In the genomic region with DNA sequence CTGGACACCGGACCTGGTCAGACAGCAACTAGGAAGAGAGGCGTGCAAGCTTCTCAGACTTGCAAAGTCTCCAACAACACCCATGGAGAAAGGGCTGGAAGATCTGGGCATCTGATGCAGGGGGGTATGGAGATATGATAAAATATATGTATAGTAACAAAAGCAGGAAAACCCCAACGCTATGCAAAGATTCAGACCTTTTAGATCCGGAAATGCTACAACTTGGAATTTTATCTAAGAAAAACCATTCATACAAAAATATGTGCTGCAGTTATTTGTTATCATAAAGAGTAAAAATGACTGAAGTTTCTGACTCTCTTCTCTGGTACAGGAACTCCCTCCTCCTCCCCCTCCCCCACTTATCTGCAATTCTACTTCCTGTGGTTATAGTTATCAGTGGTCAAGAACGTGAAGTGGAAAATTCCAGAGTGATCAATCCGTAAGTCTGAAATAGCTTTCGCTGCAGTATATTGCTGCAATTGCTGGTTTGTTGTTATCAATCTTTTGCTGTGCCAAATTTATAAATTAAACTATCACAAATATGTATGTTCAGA, we compare ENCODE assay signal across 16 mouse cellular contexts. TPM values are rescaled to one million over a fixed set of nuclear protein-coding genes. Genes with fewer than 3 reads are reported as not detected.
DNase-seq lines count a peak whose midpoint lies in the region; ATAC-seq and TF ChIP-seq lines count a peak whose summit lies in the region.
"Had no signal": no experiment of that assay in that cellular context is flagged by ENCODE, and none has a peak within 500 bp of the region (broad histone marks: within the 10 kb centered on the region; RNA-seq: fewer than 3 reads in every experiment).

No protein-coding gene starts in this region.

- peaks cover 6% of the 10 kb centered on the region; the same call in 1 of the 2 replicates for H3K36me3 ChIP-seq in heart, embryonic 13.5 days
- H3K36me3 ChIP-seq in heart, adult 2 months (ENCODE audit: control insufficient read depth, insufficient read depth, low read length) = no peaks in the 10 kb centered on the region
- H3K36me3 ChIP-seq in liver, postnatal 0 days (replicated peaks; ENCODE audit: insufficient read depth, low read length) = peaks cover 5% of the 10 kb centered on the region; the same call in 1 of the 2 replicates
- H3K36me3 ChIP-seq in embryonic facial prominence, embryonic 10.5 days (replicated peaks) = no peaks in the 10 kb centered on the region
- H3K36me3 ChIP-seq: embryonic facial prominence, embryonic 12.5 days; neural tube, embryonic 13.5 days had no signal

- no peak overlapping the region for H3K9ac ChIP-seq in heart, embryonic 13.5 days
- no peak overlapping the region for H3K9ac ChIP-seq in heart, adult 2 months (ENCODE audit: low read depth, low read length)
- H3K9ac ChIP-seq in liver, postnatal 0 days (replicated peaks) = no peak overlapping the region
- H3K9ac ChIP-seq: embryonic facial prominence, embryonic 12.5 days; hindbrain, embryonic 14.5 days; lung, embryonic 14.5 days had no signal

- H3K4me3 ChIP-seq in heart, embryonic 13.5 days = no peak overlapping the region
- H3K4me3 ChIP-seq in heart, adult 2 months = no peak overlapping the region
- H3K4me3 ChIP-seq in liver, postnatal 0 days (ENCODE audit: low read depth, low read length) = no peak overlapping the region
- H3K4me3 ChIP-seq in embryonic facial prominence, embryonic 10.5 days = no peak overlapping the region
- H3K4me3 ChIP-seq: embryonic facial prominence, embryonic 12.5 days; neural tube, embryonic 13.5 days had no signal

- intact Hi-C loops in heart, adult 2 months (cut with DNase I) = no loop called here

- H3K27me3 ChIP-seq in heart, embryonic 13.5 days (replicated peaks) = no peaks in the 10 kb centered on the region
- H3K27me3 ChIP-seq in heart, adult 2 months (ENCODE audit: control insufficient read depth, insufficient read depth, low read length) = no peaks in the 10 kb centered on the region
- H3K27me3 ChIP-seq in liver, postnatal 0 days (ENCODE audit: insufficient read depth, low read length) = no peaks in the 10 kb centered on the region
- 0 out of 2 replicates have a peak, but pooled peaks cover 4% of the 10 kb centered on the region for H3K27me3 ChIP-seq in embryonic facial prominence, embryonic 10.5 days (replicated peaks; ENCODE audit: low read depth, poor library complexity, severe bottlenecking)
- H3K27me3 ChIP-seq: embryonic facial prominence, embryonic 12.5 days; neural tube, embryonic 13.5 days had no signal

- no peaks in the 10 kb centered on the region for H3K9me3 ChIP-seq in heart, embryonic 13.5 days
- no peaks in the 10 kb centered on the region for H3K9me3 ChIP-seq in liver, postnatal 0 days (ENCODE audit: low read length)
- H3K9me3 ChIP-seq in embryonic facial prominence, embryonic 10.5 days = peaks cover under 1% of the 10 kb centered on the region; the same call in 1 of the 2 replicates
- H3K9me3 ChIP-seq: embryonic facial prominence, embryonic 12.5 days; neural tube, embryonic 13.5 days had no signal

- TF ChIP-seq CTCF in heart, adult 2 months (IDR thresholded peaks at IDR 0.05) = no peak
- no peak for TF ChIP-seq CTCF in liver, postnatal 0 days (IDR thresholded peaks at IDR 0.05; ENCODE audit: low read depth)

- no peak for TF ChIP-seq EP300 in heart, adult 2 months (IDR thresholded peaks at IDR 0.05; ENCODE audit: insufficient read depth, low read depth, low read length)
- no peak for TF ChIP-seq EP300 in liver, postnatal 0 days (IDR thresholded peaks at IDR 0.05; ENCODE audit: low read depth)

- TF ChIP-seq POLR2A in heart, adult 2 months (IDR thresholded peaks at IDR 0.05; ENCODE audit: insufficient read depth, low read depth, low read length) = no peak

- H3K4me2 ChIP-seq in heart, embryonic 13.5 days = peak overlapping the region; percentile 20; the same call in 1 of the 2 replicates
- H3K4me2 ChIP-seq in liver, postnatal 0 days (ENCODE audit: low read depth, low read length) = peak overlapping the region; percentile 52
- H3K4me2 ChIP-seq: embryonic facial prominence, embryonic 12.5 days; hindbrain, embryonic 14.5 days; lung, embryonic 14.5 days had no signal

- no peak for DNase-seq in heart, adult 2 months
- peak; percentile 60 for DNase-seq in CD4-positive, CD25-positive, alpha-beta regulatory T cell, adult 2 months (ENCODE audit: low read depth, low spot score)
- no peak for DNase-seq in liver, postnatal 0 days
- no peak for DNase-seq in cerebellum, postnatal 10 days
- no peak for DNase-seq in embryonic facial prominence, embryonic 10.5 days (ENCODE audit: low spot score)
- DNase-seq: cerebellum, postnatal 36 days; gastrocnemius, postnatal 36 days; kidney, adult 2 months; left cerebral cortex, postnatal 4 days; lung, embryonic 14.5 days; thymus, postnatal 36 days had no signal

- H3K4me1 ChIP-seq in heart, embryonic 13.5 days = peaks cover 53% of the 10 kb centered on the region
- H3K4me1 ChIP-seq in heart, adult 2 months (ENCODE audit: control insufficient read depth, insufficient read depth, low read length) = peaks cover 12% of the 10 kb centered on the region
- peaks cover 60% of the 10 kb centered on the region for H3K4me1 ChIP-seq in liver, postnatal 0 days (ENCODE audit: insufficient read depth)
- peaks cover 22% of the 10 kb centered on the region for H3K4me1 ChIP-seq in embryonic facial prominence, embryonic 10.5 days

- peak overlapping the region; percentile 80 for H3K27ac ChIP-seq in heart, embryonic 13.5 days (replicated peaks)
- H3K27ac ChIP-seq in heart, adult 2 months = no peak overlapping the region
- H3K27ac ChIP-seq in liver, postnatal 0 days (ENCODE audit: low read depth) = peak overlapping the region; percentile 70
- H3K27ac ChIP-seq in embryonic facial prominence, embryonic 10.5 days (replicated peaks) = no peak overlapping the region
- H3K27ac ChIP-seq: embryonic facial prominence, embryonic 12.5 days; neural tube, embryonic 13.5 days had no signal

- no peak for ATAC-seq in heart, embryonic 13.5 days (ENCODE audit: extremely low read depth, insufficient number of reproducible peaks, low FRiP score, low TSS enrichment)
- ATAC-seq in common myeloid progenitor, adult 5-6 weeks (replicated peaks; ENCODE audit: low read depth, poor library complexity, severe bottlenecking) = 0 out of 2 replicates have a peak, but pooled peaks have one; percentile 13
- no peak for ATAC-seq in liver, postnatal 0 days

- 39% methylated on average over 7 of the region's 7 CpGs for WGBS in heart, embryonic 13.5 days
- WGBS in heart, adult 2 months = 48% methylated on average over 7 of the region's 7 CpGs
- WGBS in liver, postnatal 0 days (ENCODE audit: insufficient replicate concordance) = 39% methylated on average over 7 of the region's 7 CpGs
- WGBS in embryonic facial prominence, embryonic 10.5 days = 90% methylated on average over 7 of the region's 7 CpGs

- H3K79me2 ChIP-seq in heart, adult 2 months (replicated peaks; ENCODE audit: control insufficient read depth, insufficient read depth, low read length) = no peaks in the 10 kb centered on the region

RNA-seq across cellular contexts. Expression of a gene that starts 14.6 kb away (rescaled TPM):
- 15.8 and 17.3 TPM in 2 replicates for polyA plus RNA-seq in heart, embryonic 13.5 days (2015; fragmentation: Nextera tagmentation; extraction: Ambion mirVana)
- total RNA-seq in heart, adult 2 months (2021) = 10 to 100 TPM; 11.6 to 13.1 TPM
- 30.5 and 35.8 TPM in 2 replicates for polyA plus RNA-seq in heart, adult 2 months (2012; rRNA removed)
- 20.8 and 24.3 TPM in 2 replicates for total RNA-seq in common myeloid progenitor, adult 5-6 weeks (2017)
- polyA plus RNA-seq in liver, postnatal 0 days (2015; fragmentation: Nextera tagmentation; extraction: Ambion mirVana) = 25.6 and 25.8 TPM in 2 replicates
- polyA plus RNA-seq in embryonic facial prominence, embryonic 10.5 days (2016; fragmentation: Nextera tagmentation; extraction: Ambion mirVana) = 7.1 and 7.2 TPM in 2 replicates

RNA-seq across cellular contexts. Expression of a gene that starts 49.3 kb away (rescaled TPM):
- 26.3 and 28.3 TPM in 2 replicates for polyA plus RNA-seq in heart, embryonic 13.5 days (2015; fragmentation: Nextera tagmentation; extraction: Ambion mirVana)
- 100 to 1,000 TPM; 783 to 919 TPM for total RNA-seq in heart, adult 2 months (2021)
- polyA plus RNA-seq in heart, adult 2 months (2012; rRNA removed) = 468 and 899 TPM in 2 replicates
- 20.9 and 31.6 TPM in 2 replicates for total RNA-seq in common myeloid progenitor, adult 5-6 weeks (2017)
- 36.6 and 49.7 TPM in 2 replicates for polyA plus RNA-seq in liver, postnatal 0 days (2015; fragmentation: Nextera tagmentation; extraction: Ambion mirVana)
- 1.7 and 2.6 TPM in 2 replicates for polyA plus RNA-seq in embryonic facial prominence, embryonic 10.5 days (2016; fragmentation: Nextera tagmentation; extraction: Ambion mirVana)

Comparison
In these comparisons a context has a peak if more than half of its experiments do, and no peak if none do; other contexts are left out.
1. H3K27ac ChIP-seq: peak in heart, embryonic 13.5 days (single experiment) and liver, postnatal 0 days (single experiment); none in heart, adult 2 months (single experiment) and embryonic facial prominence, embryonic 10.5 days (single experiment).